Mouse (Mus musculus): ENCODE results near the gene Nkrf. TPM values are rescaled to one million over a fixed set of nuclear protein-coding genes. Genes with fewer than 3 reads are reported as not detected.

The Nkrf gene
- polyA plus RNA-seq, 1 experiment from 2014 or later, result 4.7 TPM

DNA sequence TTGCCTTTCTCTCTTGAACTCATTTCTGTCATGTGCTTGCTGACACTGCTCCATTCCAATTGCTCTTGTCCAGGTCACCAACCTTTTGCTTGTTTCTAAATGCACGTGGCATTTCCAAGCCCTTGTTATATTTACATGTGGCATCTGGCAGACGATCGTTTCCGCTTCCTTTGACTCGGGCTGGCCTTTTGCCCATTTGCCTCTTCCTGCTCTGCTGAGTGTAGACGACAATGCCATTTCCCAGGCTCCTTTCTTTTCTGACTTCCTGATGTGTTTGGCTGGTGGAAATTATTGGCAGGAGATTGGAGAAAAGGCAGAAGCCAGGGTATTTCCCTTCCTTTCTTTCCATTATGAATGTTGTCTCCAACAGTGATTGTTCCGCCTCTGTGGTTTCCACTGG lies 63.3 kb downstream of the Nkrf start:
- Histone ChIP-seq H3K4me2 (ENCODE audit: low read depth, low read length, severe bottlenecking) (no peak overlapping the region), H3K4me1 (replicated peaks; ENCODE audit: control insufficient read depth, insufficient read depth, low read length) (no peaks in the 10 kb centered on the region), H3K9me3 (ENCODE audit: control insufficient read depth, low read length) (no peaks in the 10 kb centered on the region), H3K4me3 (ENCODE audit: low read depth, low read length) (no peak overlapping the region), H3K27me3 (ENCODE audit: control insufficient read depth, insufficient read depth, low read length) (no peaks in the 10 kb centered on the region), H3K27ac (ENCODE audit: low read depth, low read length) (no peak overlapping the region), H3K36me3 (ENCODE audit: control insufficient read depth, insufficient read depth, low read length) (no peaks in the 10 kb centered on the region), H3K9ac (ENCODE audit: low read length) (no peak overlapping the region)
- ATAC-seq (replicated peaks; ENCODE audit: low FRiP score), result no peak
- DNase-seq (ENCODE audit: low spot score), result no peak
- WGBS, result 86% methylated on average over 7 of the region's 7 CpGs

Other genes starting within 250 kb of the Nkrf start
- 0.57 and 0.68 TPM in 2 replicates for gene Slc25a43, start 159.2 kb downstream of the Nkrf start, polyA plus RNA-seq (2014; fragmentation: Nextera tagmentation; extraction: Ambion mirVana)
- gene Slc25a5, start 107.2 kb downstream of the Nkrf start, polyA plus RNA-seq (2014; fragmentation: Nextera tagmentation; extraction: Ambion mirVana), result 819 and 859 TPM in 2 replicates
- gene Ube2a, start 29.0 kb downstream of the Nkrf start, polyA plus RNA-seq (2014; fragmentation: Nextera tagmentation; extraction: Ambion mirVana), result 119 and 121 TPM in 2 replicates
- 35.5 and 36.2 TPM in 2 replicates for gene C330007P06Rik, start 28.8 kb downstream of the Nkrf start, polyA plus RNA-seq (2014; fragmentation: Nextera tagmentation; extraction: Ambion mirVana)
- gene Sept6, start 88.9 kb upstream of the Nkrf start, polyA plus RNA-seq (2014; fragmentation: Nextera tagmentation; extraction: Ambion mirVana), result 42.9 and 43.6 TPM in 2 replicates
- not detected in 2 replicates for gene Sowahd, start 145.9 kb upstream of the Nkrf start, polyA plus RNA-seq (2014; fragmentation: Nextera tagmentation; extraction: Ambion mirVana)
- 386 and 448 TPM in 2 replicates for gene Rpl39, start 182.5 kb upstream of the Nkrf start, polyA plus RNA-seq (2014; fragmentation: Nextera tagmentation; extraction: Ambion mirVana)
- gene Upf3b, start 207.4 kb upstream of the Nkrf start, polyA plus RNA-seq (2014; fragmentation: Nextera tagmentation; extraction: Ambion mirVana), result 25.6 and 25.8 TPM in 2 replicates
- 24.3 and 27.4 TPM in 2 replicates for gene Nkap, start 223.9 kb upstream of the Nkrf start, polyA plus RNA-seq (2014; fragmentation: Nextera tagmentation; extraction: Ambion mirVana)

All from forebrain, embryonic 11.5 days (tissue).